Mouse (Mus musculus) brain, embryonic 14.5 days (tissue): Measurements from ENCODE around the gene Slc1a5. TPM values are rescaled to one million over a fixed set of nuclear protein-coding genes. Genes with fewer than 3 reads are reported as not detected.
A peak's percentile ranks its signal among the peaks of the same experiment; 100 is the strongest.

Experiments
- DNase-seq: peaks from one replicate; pipeline ENCODE4 v3.0.0-alpha.2; 2011; ENCODE audit warnings: low read depth
- CTCF ChIP-seq: fragments of 200-500 bp; IDR thresholded peaks from 2 replicates; pipeline ENCODE4 v1.5.1; 2012; ENCODE audit warnings: inconsistent platforms, mild to moderate bottlenecking, moderate library complexity, borderline replicate concordance; ENCODE audit not compliant: insufficient read depth, insufficient read length; ENCODE audit errors: extremely low read depth
- POLR2A ChIP-seq: fragments of 200-500 bp; IDR thresholded peaks from 2 replicates; pipeline ENCODE4 v1.6.1; 2012; ENCODE audit warnings: mild to moderate bottlenecking, inconsistent platforms, borderline replicate concordance; ENCODE audit not compliant: poor library complexity, insufficient read depth, insufficient read length, severe bottlenecking; ENCODE audit errors: extremely low read depth
- polyA plus RNA-seq: library from polyadenylated mRNA; depleted of rRNA; stranded (reverse); fragments of >200 nt; gene quantifications from 2 replicates; pipeline ENCODE4 v1.2.3, GENCODE M21; 2012

The Slc1a5 gene
- polyA plus RNA-seq, 1 experiment = 18.7 TPM

GRCm38 (mm10) chr7:16793010-16793725, 12.0 kb downstream of the Slc1a5 start:
- TF ChIP-seq POLR2A (no peak), CTCF (no peak)
- no peak for DNase-seq

- DNase-seq = no peak
- no peak for TF ChIP-seq CTCF
- no peak for TF ChIP-seq POLR2A
These were observed 13.7 kb downstream of the Slc1a5 start for GRCm38 (mm10) chr7:16794886-16795285.

GRCm38 (mm10) chr7:16804409-16805028, 23.4 kb downstream of the Slc1a5 start:
- peak; percentile 55 for DNase-seq
- no peak for TF ChIP-seq POLR2A
- TF ChIP-seq CTCF = peak; percentile 54; the same call in 1 of the 2 replicates

GRCm38 (mm10) chr7:16807936-16808335, 26.8 kb downstream of the Slc1a5 start:
- no peak for DNase-seq
- TF ChIP-seq CTCF = peak; percentile 20; the same call in 1 of the 2 replicates
- no peak for TF ChIP-seq POLR2A

- no peak for DNase-seq
- TF ChIP-seq POLR2A (no peak), CTCF (no peak)
These were observed 27.5 kb downstream of the Slc1a5 start for GRCm38 (mm10) chr7:16808647-16809046.

- TF ChIP-seq CTCF (peak; percentile 89), POLR2A (no peak)
- DNase-seq = peak; percentile 79
These were observed 28.6 kb downstream of the Slc1a5 start for GRCm38 (mm10) chr7:16809739-16810138.

- TF ChIP-seq CTCF (no peak), POLR2A (no peak)
These were observed 29.3 kb downstream of the Slc1a5 start for GRCm38 (mm10) chr7:16810399-16810919.

GRCm38 (mm10) chr7:16810920-16811648, 29.9 kb downstream of the Slc1a5 start:
- peak; percentile 73 for DNase-seq

More at GRCm38 (mm10) chr7:16810399-16810919, 29.3 kb downstream of the Slc1a5 start:
- no peak for DNase-seq

GRCm38 (mm10) chr7:16811649-16812070, 30.5 kb downstream of the Slc1a5 start:
- no peak for DNase-seq
- TF ChIP-seq CTCF = no peak
- TF ChIP-seq POLR2A = no peak

More at GRCm38 (mm10) chr7:16810920-16811648, 29.9 kb downstream of the Slc1a5 start:
- TF ChIP-seq CTCF = peak; percentile 30; the same call in 1 of the 2 replicates
- no peak; the same call in 1 of the 2 replicates for TF ChIP-seq POLR2A

- no peak for DNase-seq
- TF ChIP-seq POLR2A (no peak), CTCF (no peak; the same call in 1 of the 2 replicates)
These were observed 31.4 kb downstream of the Slc1a5 start for GRCm38 (mm10) chr7:16812505-16812904.

- TF ChIP-seq POLR2A = no peak
- TF ChIP-seq CTCF = no peak
- peak; percentile 96 for DNase-seq
These were observed 34.3 kb downstream of the Slc1a5 start, which contains the start of gene Strn4 for GRCm38 (mm10) chr7:16815351-16815941. Strn4 (plus strand) TSS chr7:16815889.

GRCm38 (mm10) chr7:16816078-16816474, 34.9 kb downstream of the Slc1a5 start:
- peak; percentile 97 for DNase-seq
- TF ChIP-seq POLR2A = peak; percentile 98
- no peak for TF ChIP-seq CTCF
